Mouse (Mus musculus) brain, adult 10 weeks (tissue): ENCODE data around the gene Tmem139. TPM values are rescaled to one million over a fixed set of nuclear protein-coding genes. Genes with fewer than 3 reads are reported as not detected.

Experiments
- polyA plus RNA-seq: library from polyadenylated mRNA; stranded (reverse); fragments of 350-450 nt; fragmentation: Illumina TruSeq; extraction: RNeasy Lipid Tissue Mini Kit (QIAGEN cat#74804); gene quantifications from one replicate; pipeline ENCODE4 v1.2.3, GENCODE M21; 2015; ENCODE audit warnings: low read depth, low replicate concordance

Gene Tmem139
- not detected for polyA plus RNA-seq

GRCm38 (mm10) chr6:42261524-42262170, at the start of gene Tmem139:
Tmem139 (plus strand) TSS chr6:42261970.

DNA sequence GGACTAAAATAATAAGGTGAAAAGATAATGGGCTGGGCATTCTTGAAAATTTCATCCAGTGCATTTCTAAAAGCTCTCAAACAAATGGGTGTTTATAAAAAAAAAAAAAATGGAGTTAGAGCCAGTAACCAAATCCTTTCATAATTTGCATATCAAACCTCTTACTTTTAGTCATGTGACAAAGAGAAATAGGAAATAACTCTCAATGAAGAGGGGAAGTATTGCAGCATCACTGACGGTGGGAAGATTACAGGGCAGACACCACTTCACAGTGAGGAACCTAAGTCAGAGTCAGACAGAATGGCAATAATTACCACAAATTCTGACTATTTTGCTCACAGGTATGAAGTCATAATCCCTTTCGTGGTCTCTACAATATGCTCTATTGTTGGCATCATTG, 46.7 kb upstream of the Tmem139 start, which contains the start of gene Tas2r144:
TSS of gene Tas2r144 (plus strand) at position 301 of the 400 bp plus-strand sequence.

DNA sequence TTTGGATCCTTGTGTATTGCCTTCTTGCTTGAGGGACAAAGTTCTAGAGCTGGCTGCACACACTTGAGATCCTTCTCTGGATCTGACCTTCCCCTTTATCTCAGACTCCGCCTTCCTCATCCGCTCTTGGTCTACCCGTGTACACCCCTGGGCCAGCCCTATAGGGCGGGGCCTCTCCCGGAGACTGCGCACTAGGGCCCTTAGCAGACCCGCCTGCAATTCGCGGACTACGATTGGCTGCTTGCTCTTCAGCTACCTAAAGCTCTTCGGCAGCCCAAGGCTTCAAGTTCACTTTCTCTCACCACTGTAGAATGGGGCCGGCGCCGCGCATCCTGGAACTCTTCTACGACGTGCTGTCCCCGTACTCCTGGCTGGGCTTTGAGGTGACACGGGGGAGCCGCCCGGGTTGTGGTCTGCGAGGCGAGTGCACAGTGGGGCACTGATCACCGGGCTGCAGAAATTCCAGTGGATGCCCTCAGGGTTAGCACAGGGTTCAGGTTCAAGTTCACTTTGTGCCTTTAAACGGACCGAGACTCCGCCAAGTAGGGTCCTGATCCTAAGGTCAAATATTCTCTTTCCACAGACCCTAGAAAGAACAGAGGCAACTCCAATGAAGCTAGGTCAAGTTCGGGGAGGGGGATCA, 15.9 kb upstream of the Tmem139 start, which contains the start of gene Gstk1:
TSS of gene Gstk1 (plus strand) at position 225 of the 643 bp plus-strand sequence.

DNA sequence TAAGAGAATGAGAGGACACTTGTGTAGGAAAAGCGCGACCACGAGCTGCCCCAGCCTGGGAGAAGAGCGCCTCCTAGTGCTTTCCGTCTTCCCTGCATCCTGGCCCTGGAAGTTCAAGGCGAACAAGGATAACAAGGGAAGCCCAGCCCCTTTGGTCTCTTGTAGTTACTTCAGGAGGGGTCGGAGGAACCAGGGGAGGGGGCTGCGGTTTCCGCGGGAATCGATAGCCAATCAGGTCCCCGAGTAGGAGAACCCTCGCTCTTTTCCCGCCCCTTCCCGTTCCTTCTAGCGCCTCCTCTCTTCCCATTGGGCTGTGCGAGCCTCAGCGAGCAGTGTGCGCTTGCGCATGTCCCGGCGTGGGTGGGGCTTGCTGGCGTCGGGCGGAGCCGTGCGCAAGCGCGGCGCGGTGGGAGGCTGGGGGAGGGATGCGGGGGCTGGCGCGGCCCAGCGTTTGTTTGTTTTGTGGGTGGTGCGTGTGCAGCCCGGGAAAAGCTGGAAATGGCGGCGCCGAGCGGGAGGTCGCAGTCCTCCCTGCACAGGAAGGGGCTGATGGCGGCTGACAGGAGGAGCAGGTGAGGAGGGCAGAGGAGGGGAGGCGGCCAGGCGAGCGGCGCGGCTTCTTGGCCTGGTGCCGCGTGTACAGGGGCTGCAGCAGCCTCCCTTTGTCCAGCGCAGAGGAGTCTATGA, 3.0 kb downstream of the Tmem139 start, which contains the start of gene Casp2:
TSS of gene Casp2 (plus strand) at position 360 of the 687 bp plus-strand sequence.

GRCm38 (mm10) chr6:42286448-42286847, 24.7 kb downstream of the Tmem139 start, which contains the start of gene Clcn1:
Clcn1 (plus strand) TSS chr6:42286685.

Other genes starting within 250 kb of the Tmem139 start
- gene Sva, start 223.6 kb upstream of the Tmem139 start, polyA plus RNA-seq = not detected
- not detected for gene Tas2r139, start 121.0 kb upstream of the Tmem139 start, polyA plus RNA-seq
- gene Tas2r144, start 46.6 kb upstream of the Tmem139 start, polyA plus RNA-seq = not detected
- 32.6 TPM for gene Gstk1, start 16.0 kb upstream of the Tmem139 start, polyA plus RNA-seq
- 9.6 TPM for gene Casp2, start 3.0 kb downstream of the Tmem139 start, polyA plus RNA-seq
- 2.0 TPM for gene Clcn1, start 24.7 kb downstream of the Tmem139 start, polyA plus RNA-seq
- 94.7 TPM for gene Fam131b, start 62.7 kb downstream of the Tmem139 start, polyA plus RNA-seq
- gene Zyx, start 87.7 kb downstream of the Tmem139 start, polyA plus RNA-seq = 38.7 TPM
- gene Epha1, start 111.3 kb downstream of the Tmem139 start, polyA plus RNA-seq = 0.30 TPM
- gene Tas2r143, start 138.3 kb downstream of the Tmem139 start, polyA plus RNA-seq = not detected
- gene Tas2r135, start 143.5 kb downstream of the Tmem139 start, polyA plus RNA-seq = not detected
- not detected for gene Tas2r126, start 172.6 kb downstream of the Tmem139 start, polyA plus RNA-seq
- gene Olfr458, start 203.2 kb downstream of the Tmem139 start, polyA plus RNA-seq = not detected
- gene Olfr457, start 214.4 kb downstream of the Tmem139 start, polyA plus RNA-seq = not detected
- not detected for gene Olfr456, start 225.2 kb downstream of the Tmem139 start, polyA plus RNA-seq